Mouse (Mus musculus): ENCODE data around the gene Vat1l. TPM values are rescaled to one million over a fixed set of nuclear protein-coding genes. Genes with fewer than 3 reads are reported as not detected.
A peak's percentile ranks its signal among the peaks of the same experiment; 100 is the strongest.

Vat1l gene
- total RNA-seq, 1 experiment from 2014 or later: not detected

DNA sequence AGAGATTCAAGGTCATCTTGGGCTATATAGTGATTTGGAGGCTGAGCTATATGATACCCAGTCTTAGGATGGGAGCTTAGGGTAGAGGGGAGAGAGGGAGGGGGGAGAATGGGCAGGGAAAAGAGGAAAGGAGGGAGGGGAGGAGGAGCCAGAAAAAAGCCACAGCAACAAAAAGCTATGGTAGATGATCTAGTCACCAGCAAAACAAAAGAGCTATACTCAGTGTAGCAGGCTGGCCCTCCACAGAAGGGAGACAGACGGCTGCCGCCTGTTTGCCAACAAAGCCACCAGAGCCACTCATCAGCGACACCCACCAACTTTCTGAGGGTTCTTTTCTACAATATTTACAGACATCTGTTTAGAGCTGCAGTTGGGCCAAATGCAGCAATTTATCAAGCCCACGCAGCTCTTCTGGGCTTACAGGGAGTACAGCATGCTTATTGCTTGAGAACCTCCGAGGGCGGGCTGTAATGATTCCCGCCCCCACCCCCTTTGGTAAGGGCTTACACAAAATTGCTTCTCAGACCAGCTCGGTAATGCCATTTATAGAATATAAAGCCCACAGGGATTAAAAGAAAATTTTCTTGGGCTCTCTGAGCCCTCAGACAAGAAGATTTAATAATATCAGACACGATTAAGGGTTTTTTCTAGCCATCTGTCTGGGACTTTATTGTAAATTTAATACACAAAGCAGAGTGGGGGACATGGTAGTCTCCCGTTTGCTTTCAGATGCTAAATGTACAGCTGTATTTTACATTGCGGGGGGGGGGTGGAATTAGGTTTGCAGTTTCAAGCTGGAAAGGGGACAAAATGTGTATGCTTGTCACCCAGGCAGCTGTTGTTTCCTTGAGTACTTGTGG, 89.7 kb downstream of the Vat1l start:
- no peak for ATAC-seq (replicated peaks; ENCODE audit: low read depth, poor library complexity, severe bottlenecking)

DNA sequence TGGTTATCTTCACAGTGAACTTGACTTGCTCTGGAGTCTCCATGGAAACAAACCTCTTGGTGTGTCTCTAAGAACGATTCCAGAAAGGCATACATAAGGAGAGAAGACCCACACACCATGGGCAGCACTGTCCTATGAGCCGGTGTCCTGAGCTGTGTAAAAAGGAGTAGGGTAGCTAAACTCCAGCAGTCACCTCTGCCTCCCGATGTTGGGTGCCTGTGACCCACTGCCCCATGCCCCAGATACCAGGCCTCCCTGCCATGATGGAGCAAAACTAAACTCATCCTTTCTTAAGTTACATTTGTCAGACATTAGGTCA, 90.3 kb downstream of the Vat1l start:
- no peak for ATAC-seq (replicated peaks; ENCODE audit: low read depth, poor library complexity, severe bottlenecking)

DNA sequence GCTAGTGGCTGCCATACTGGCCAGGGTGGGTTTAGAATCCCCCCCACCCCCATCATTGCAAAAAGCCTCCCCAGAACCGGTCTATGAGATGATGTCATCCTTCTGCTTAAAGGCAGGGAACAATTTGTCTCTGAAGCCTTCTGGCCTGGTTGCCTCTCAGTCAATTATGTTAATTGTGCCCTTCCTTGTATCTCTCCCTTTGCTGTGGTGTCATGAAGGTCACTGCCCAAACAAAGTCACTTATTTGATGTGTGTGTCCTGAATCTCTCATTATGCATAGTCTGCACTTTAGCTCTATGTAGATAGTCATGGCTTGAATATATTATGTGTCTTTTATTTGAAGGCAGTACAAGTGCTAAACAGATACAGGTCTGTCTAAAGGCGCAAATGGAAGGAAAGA, 92.8 kb downstream of the Vat1l start:
- ATAC-seq (replicated peaks; ENCODE audit: low read depth, poor library complexity, severe bottlenecking): no peak

GRCm38 (mm10) chr8:114300072-114300471, 94.7 kb downstream of the Vat1l start:
- ATAC-seq (replicated peaks; ENCODE audit: low read depth, poor library complexity, severe bottlenecking): no peak

DNA sequence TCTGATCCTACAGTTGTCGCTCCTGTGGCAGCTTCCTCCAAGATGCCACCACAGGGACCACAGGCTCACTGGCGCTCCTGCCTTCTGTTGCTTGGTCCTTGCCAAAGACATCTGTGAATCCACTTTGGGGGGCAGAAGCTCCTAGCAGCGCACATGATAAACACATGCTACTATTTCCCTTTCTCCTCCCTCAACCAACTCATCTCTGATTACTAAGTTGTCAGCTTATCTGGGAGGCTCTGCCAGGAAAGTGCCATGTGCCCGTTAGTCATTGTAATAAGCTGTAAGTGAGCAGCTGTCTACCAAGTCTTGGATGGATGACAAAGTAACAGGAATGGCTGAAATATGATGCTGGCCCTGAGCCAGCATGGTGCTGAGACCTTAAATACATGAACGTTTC, 100.9 kb downstream of the Vat1l start:
- ATAC-seq (replicated peaks; ENCODE audit: low read depth, poor library complexity, severe bottlenecking): no peak

GRCm38 (mm10) chr8:114314669-114315325, 109.4 kb downstream of the Vat1l start:
- no peak for ATAC-seq (replicated peaks; ENCODE audit: low read depth, poor library complexity, severe bottlenecking)

DNA sequence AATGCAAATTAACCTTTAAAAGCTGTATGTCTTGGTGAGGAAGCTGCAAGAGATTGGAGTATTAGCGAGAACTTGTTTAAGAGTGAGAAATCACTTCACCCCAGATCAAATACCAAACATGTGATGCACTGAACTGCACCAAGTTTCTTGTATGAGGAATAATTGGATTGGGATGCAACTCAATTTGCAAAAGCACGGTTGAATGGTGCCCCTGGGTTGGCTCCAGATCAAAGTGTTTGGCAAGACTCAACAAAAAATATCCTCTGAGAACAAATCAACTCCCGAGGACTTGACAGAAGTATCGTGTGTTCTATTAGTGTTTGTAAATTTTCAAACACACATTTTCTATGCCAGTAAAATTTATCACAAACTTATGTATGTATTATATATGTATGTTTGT, 112.7 kb downstream of the Vat1l start:
- ATAC-seq (replicated peaks; ENCODE audit: low read depth, poor library complexity, severe bottlenecking): no peak

GRCm38 (mm10) chr8:114322096-114322495, 116.7 kb downstream of the Vat1l start:
- no peak for ATAC-seq (replicated peaks; ENCODE audit: low read depth, poor library complexity, severe bottlenecking)

- no peak for ATAC-seq (replicated peaks; ENCODE audit: low read depth, poor library complexity, severe bottlenecking)
Measured at GRCm38 (mm10) chr8:114331928-114332327, 126.5 kb downstream of the Vat1l start.

- ATAC-seq (replicated peaks; ENCODE audit: low read depth, poor library complexity, severe bottlenecking): no peak
Measured at GRCm38 (mm10) chr8:114332949-114333348, 127.5 kb downstream of the Vat1l start.

DNA sequence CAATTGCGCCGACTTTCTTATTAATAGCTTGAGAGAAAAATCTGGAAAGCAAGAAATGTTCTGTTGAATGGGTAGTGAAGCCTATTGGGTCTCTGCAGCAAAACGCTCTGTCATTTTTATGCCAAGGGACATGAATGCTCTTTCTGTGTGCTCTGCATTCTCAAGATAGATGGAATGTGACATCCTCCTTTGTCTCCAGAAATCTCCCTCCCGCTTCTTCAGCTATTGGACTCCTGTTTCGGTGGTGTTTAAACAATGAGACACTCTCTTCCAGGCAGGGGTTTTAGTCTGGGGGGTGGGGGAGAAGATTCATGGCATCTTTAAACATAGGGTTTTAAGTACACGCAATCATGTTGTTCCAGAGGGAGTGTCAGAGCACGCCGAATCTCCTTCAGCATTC, 130.3 kb downstream of the Vat1l start:
- ATAC-seq (replicated peaks; ENCODE audit: low read depth, poor library complexity, severe bottlenecking): no peak

DNA sequence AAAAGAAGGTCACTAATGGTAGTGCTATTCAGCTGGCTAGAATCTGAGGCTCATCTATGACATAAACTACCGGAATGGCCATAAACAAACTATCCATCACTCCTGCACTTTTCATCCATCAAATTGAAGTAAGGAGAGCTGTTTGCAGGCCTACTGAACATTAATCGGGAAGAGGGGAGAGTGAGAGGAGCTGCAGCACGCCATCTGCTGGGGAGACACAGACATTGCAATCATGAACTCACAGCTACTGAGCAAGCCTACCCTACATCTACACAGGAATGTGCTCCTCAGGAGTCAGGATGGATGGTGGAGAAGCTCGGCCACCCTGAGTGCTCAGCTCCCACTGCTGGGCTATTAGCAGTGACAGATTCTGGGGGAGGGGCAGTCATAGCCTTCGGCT, 136.9 kb downstream of the Vat1l start:
- ATAC-seq (replicated peaks; ENCODE audit: low read depth, poor library complexity, severe bottlenecking): 0 out of 2 replicates have a peak, but pooled peaks have one; percentile 45

GRCm38 (mm10) chr8:114344789-114345188, 139.4 kb downstream of the Vat1l start:
- ATAC-seq (replicated peaks; ENCODE audit: low read depth, poor library complexity, severe bottlenecking): no peak

GRCm38 (mm10) chr8:114346045-114346444, 140.6 kb downstream of the Vat1l start:
- ATAC-seq (replicated peaks; ENCODE audit: low read depth, poor library complexity, severe bottlenecking): no peak

GRCm38 (mm10) chr8:114351643-114352427, 146.4 kb downstream of the Vat1l start:
- ATAC-seq (replicated peaks; ENCODE audit: low read depth, poor library complexity, severe bottlenecking): 0 out of 2 replicates have a peak, but pooled peaks have one; percentile 32

DNA sequence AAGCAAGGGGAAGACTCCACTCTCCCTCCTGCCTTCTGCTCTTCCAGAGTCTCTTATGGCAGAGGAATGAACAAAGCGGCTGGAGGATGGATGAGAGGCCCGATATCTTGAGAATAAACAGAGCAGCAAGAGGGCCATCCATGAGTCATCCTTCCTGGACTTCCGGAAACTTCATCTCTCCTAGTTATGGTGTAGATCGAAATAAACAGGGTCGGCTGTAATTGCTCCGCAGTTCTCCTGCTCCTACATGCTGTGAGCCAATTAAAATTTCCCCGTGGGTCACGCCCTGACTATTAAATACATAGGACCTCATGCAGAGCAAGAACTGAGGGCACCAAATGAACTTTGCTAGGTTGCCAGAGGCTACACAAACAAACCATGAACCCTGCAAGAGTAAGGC, 155.1 kb downstream of the Vat1l start:
- ATAC-seq (replicated peaks; ENCODE audit: low read depth, poor library complexity, severe bottlenecking): no peak

DNA sequence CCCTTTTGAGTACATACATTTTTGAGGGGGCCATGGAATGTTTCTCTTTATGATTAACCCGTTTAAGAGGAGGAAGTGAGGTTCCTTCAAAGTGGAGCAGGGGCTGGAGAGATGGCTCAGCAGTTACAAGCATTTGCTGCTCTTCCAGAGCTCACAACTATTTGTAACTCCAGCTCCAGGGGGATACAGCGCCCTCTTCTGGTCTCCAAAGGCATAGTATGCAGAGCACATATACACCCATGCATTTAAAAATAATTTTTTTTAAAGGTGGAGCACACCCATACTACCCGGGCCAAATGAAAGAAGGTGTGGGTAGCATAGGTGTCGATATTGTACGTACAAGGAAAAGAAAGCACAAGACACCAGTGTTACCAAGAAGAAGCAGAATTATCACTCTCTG, 157.8 kb downstream of the Vat1l start:
- ATAC-seq (replicated peaks; ENCODE audit: low read depth, poor library complexity, severe bottlenecking): no peak

GRCm38 (mm10) chr8:114363656-114364055, 158.2 kb downstream of the Vat1l start:
- ATAC-seq (replicated peaks; ENCODE audit: low read depth, poor library complexity, severe bottlenecking): no peak

GRCm38 (mm10) chr8:114369038-114369976, 163.9 kb downstream of the Vat1l start:
- ATAC-seq (replicated peaks; ENCODE audit: low read depth, poor library complexity, severe bottlenecking): peak; percentile 82

DNA sequence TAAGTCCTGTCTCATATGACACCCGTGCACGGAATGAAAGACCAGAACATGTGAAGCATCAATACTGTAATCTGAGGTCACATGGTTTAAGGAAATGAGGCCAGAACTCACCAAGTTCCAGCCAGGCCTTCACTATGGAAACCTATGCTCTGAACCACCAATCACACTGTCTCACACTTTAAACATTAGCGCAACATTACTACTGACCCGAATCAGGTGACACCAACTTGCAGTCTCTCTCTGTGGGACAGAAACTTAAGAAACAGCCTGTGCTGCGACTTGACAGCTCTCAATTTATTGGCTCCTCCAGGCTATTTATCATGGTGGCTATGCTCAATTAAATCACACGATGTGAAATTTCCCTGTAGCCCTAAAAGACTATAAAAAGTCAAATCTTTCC, 169.0 kb downstream of the Vat1l start:
- ATAC-seq (replicated peaks; ENCODE audit: low read depth, poor library complexity, severe bottlenecking): no peak

All from common myeloid progenitor, adult 5-6 weeks (primary cell).